Mouse (Mus musculus) MN1 (cell line): ENCODE results near the gene Trmt2b.
A peak's percentile ranks its signal among the peaks of the same experiment; 100 is the strongest.
"Not testable (repeated sequence)": the region's sequence is repeated elsewhere in the genome, so short reads cannot be mapped to it uniquely, and the experiment has no call there.

Experiments used
- DNase-seq: peaks from one replicate; pipeline ENCODE4 v3.0.0-alpha.2; 2016; ENCODE audit warnings: low spot score

Trmt2b gene

DNA sequence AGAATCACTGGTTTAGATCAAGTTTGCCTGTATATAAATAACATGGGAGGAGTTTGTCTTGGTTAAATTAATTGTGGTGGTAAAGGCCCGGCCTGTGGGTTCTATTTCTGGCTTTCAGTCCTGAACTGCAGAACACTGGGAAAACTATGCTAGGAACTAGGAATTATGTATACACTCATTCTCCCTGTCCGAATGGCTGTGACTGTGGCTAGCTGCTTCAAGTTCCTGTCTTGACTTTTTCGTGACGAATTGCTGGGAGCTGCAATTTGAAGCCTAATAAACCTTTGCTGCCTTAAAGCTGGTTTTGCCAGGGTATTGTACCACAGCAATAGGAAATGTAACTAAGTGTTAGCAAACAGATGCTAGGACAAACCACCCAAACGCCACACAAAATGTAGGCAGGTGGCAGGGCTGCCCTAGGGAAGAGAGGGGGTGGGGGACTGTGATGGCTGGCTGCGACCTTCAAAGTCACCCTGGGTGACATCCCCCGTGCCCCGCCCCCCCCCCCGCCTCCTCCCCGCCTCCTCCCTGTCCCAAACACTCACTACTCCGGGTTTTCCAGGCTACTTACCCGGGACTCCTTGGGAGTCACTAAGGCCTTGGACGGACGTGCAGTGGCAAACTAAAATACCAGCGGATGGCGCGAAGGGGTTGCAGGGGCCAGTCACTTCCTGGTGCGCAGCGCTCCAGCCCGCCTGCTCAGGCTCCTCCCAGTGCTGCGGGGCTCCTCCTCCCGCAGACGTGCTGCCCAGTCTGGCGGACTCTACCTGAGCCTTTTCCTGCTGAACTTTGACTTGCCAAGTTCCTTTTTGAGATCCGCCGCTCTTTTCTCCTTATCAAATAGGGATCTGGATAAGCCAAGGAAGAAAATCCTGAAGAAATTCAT lies at the start of gene Trmt2b:
Trmt2b (minus strand) TSS at position 710 of the 886 bp plus-strand sequence.
- peak; percentile 49 for DNase-seq

GRCm38 (mm10) chrX:134319153-134319932 lies 42.6 kb upstream of the Trmt2b start:
- DNase-seq, result no peak

DNA sequence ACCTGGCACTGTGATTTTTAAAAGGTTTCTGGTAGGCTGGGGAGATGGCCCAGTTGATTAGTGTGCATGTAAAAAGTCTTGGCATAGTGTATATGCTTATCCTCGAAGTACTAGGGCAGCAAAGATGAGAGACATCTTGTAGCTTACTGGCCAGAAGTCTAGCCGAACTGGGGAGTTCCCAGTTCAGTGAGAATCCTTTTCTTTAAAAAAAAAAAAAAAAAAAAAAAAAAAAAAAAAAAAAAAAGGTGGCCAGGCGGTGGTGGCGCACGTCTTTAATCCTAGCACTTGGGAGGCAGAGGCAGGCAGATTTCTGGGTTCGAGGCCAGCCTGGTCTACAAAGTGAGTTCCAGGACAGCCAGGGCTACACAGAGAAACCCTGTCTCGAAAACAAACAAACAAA lies 34.4 kb upstream of the Trmt2b start:
- DNase-seq, result not testable (repeated sequence)

DNA sequence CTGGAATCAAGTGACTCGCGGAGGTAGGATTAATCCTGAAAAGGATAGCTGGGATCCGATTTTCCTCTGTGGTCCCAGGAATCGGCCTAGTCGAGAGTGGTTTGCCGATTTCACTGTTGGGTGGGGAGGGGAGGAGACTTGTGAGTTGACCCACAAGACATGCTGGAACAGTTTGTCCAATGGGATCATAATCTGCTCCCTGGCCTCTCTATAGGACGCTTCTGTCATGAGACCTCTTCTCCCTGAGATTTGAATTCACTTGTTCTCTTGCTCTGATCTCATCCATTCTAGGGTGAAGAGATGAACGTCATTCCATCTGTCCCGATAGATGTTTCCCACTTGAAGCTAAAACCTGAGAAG lies 31.5 kb upstream of the Trmt2b start:
- no peak for DNase-seq

- DNase-seq, result peak; percentile 90
These were observed 30.9 kb upstream of the Trmt2b start, which contains the start of gene Cenpi for GRCm38 (mm10) chrX:134307534-134308274. TSS of gene Cenpi (plus strand) at chrX:134308084.

- no peak for DNase-seq
These were observed 26.5 kb upstream of the Trmt2b start for GRCm38 (mm10) chrX:134303287-134303686.

GRCm38 (mm10) chrX:134300219-134300618 lies 23.4 kb upstream of the Trmt2b start:
- DNase-seq, result no peak

DNA sequence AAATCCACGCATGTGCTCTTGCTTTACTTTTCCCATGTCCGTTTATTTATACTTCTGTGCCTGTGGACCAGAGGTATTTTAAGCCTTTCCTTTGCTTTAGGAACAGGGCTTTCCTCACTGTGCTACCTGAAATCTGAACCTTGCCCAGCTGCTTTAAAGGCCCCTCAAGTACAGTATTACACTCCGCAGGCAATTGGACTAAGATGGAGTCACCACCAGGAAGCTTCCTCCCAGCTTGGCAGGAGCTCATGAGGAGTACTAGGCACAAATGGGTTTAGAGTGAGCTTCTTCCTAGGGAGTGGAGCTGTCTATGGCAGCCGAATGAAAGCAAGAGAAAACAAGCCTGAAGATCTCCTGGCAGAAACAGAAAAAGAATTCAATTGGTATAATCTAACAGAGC lies 20.4 kb upstream of the Trmt2b start:
- no peak for DNase-seq

DNA sequence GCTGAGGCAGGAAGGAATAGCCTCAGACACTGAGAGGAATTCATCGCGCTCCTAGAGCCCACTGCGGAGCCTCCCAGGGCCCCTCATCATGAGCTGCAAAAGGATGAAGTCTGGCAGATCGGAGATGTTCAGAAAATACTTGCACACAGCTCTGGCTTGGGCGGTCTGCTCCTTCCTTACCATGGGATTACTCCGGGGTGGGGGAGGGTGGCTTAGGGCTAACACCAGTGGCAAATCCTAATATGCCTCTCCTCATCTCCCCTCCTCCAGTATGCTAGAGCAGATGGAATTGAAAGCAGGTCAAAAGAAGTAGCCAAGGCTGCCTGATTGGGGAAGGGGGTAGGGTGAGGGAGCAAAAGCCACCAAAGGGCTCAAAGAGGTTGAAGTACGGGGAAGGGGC lies 20.0 kb upstream of the Trmt2b start:
- no peak for DNase-seq

- DNase-seq, result no peak
These were observed 19.5 kb upstream of the Trmt2b start for GRCm38 (mm10) chrX:134296301-134296700.

DNA sequence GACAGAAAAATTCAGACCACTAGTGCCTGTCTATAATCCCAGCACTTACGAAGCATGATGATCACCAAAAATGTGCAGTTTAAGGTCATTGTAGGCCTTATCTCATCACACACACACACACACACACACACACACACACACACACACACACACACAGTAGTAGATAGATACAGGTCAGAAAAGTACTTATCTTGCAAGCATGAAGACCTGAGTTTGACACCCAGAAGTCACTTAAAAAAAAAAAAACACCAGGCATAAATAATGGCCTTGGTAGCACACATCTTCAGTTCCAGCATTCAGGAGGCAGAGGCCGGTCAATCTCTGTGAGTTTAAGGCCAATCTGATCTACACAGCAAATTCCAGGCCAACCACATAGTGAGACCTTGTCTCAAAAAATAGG lies 10.5 kb upstream of the Trmt2b start:
- DNase-seq, result no peak

GRCm38 (mm10) chrX:134285791-134286190 lies 9.0 kb upstream of the Trmt2b start:
- no peak for DNase-seq

DNA sequence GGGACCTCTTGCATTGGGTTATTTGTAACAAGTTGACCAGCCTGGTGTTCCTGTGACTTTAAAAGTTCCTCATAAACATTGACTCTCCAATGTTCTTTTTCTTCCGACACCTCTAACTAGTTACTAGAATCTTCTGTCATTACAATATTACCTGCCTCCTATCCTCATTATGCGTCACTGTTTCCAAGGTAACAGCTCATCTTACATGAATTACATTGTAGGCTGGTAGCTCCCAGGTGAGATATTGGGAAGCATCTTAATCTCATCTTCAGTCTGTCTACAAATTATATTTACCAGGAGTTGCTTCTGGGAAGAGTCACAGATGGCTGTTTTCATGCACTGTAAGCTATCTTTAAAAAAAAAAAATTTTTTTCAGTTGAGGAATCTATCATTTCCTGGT lies 8.3 kb upstream of the Trmt2b start:
- no peak for DNase-seq

GRCm38 (mm10) chrX:134280531-134280930 lies 3.7 kb upstream of the Trmt2b start:
- DNase-seq, result no peak

- no peak for DNase-seq
These were observed 1.1 kb downstream of the Trmt2b start for GRCm38 (mm10) chrX:134275715-134276114.

GRCm38 (mm10) chrX:134262129-134262528 lies 14.7 kb downstream of the Trmt2b start:
- no peak for DNase-seq

GRCm38 (mm10) chrX:134261191-134261590 lies 15.6 kb downstream of the Trmt2b start:
- DNase-seq, result no peak

GRCm38 (mm10) chrX:134248202-134248601 lies 28.6 kb downstream of the Trmt2b start:
- DNase-seq, result no peak

DNA sequence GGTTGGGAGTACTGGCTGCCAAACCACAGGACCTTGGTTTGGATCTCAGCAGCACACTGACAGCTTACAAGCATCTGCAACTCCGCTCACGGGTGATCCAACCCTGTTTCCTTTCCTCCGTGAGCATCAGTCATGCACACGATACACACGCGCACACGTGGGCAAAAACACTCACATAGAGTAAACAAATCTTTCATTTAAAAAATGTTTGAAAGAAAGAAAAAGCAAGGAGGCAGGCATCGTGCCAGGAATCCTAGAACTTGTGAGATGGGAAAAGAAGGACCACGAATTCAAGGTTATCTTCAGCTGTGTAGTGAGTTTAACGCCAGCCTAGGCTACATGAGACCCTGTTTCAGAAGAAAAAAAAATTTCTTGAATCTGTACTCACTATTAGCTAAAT lies 30.8 kb downstream of the Trmt2b start:
- DNase-seq, result no peak

DNA sequence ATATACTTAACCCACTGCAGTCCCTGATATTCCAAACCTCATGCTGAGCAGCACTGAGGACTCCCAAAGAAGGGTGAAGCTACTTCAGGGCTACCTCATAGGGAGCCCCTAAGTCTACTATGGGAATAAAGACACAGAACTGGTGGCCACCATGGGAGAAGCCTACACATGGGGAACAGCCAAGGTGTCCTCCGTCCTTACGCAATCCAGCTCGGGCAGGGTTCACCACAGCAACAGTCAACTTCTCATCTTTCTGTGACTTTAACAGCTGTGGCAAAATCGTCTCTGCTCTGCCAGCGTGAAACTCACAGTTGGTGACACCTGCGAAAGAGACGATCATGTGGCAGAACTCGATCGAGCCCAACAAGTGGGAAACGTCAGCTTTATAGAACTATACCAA lies 38.5 kb downstream of the Trmt2b start:
- no peak for DNase-seq

DNA sequence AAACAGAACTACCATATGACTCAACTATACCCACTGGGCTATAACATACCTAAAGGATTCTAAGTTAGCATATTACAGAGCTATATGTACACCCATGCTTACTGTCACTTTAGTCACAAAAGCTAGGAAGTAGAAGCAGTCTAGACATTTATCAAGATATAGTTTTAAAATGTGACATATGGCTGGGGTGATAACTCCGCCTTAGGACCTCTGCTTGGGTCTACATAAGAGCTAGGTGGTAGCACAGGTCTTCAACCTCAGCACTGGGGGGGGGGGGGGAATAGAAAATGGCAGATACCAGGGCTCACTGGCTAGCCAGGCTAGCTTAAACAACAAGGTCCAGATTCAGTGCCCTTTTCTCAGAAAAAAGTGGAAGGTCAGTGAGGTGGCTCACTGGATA lies 43.7 kb downstream of the Trmt2b start:
- DNase-seq, result no peak

- DNase-seq, result no peak
These were observed 54.9 kb downstream of the Trmt2b start, which contains the start of gene Nox1 for GRCm38 (mm10) chrX:134221856-134222255. TSS of gene Nox1 (minus strand) at chrX:134221956.
